Mouse (Mus musculus): ENCODE results near the gene Flt3. TPM values are rescaled to one million over a fixed set of nuclear protein-coding genes. Genes with fewer than 3 reads are reported as not detected.

The Flt3 gene
- polyA plus RNA-seq (2012; rRNA removed), result 0.32 and 0.53 TPM in 2 replicates

- no peaks in the 10 kb centered on the region for H3K4me1 ChIP-seq (ENCODE audit: control insufficient read depth, insufficient read depth, insufficient read length, low read length)
- H3K36me3 ChIP-seq (ENCODE audit: control insufficient read depth, insufficient read depth, low read length), result no peaks in the 10 kb centered on the region
- no peak within 1 kb of the TSS for H3K27ac ChIP-seq (ENCODE audit: insufficient read depth, low read depth, low read length)
- 2% methylated on average over 56 of the region's 56 CpGs for WGBS
- peaks cover 24% of the 10 kb centered on the region for H3K27me3 ChIP-seq (ENCODE audit: control insufficient read depth, insufficient read depth, low read length)
- no peak for TF ChIP-seq POLR2A (IDR thresholded peaks at IDR 0.05; ENCODE audit: low read depth, low read length)
- no peak for TF ChIP-seq CTCF (IDR thresholded peaks at IDR 0.05; ENCODE audit: extremely low read depth, insufficient read length, insufficient replicate concordance, low read depth, low read length)
- H3K4me3 ChIP-seq (ENCODE audit: low read depth, low read length), result peak within 1 kb of the TSS; percentile 37
Observed at GRCm38 (mm10) chr5:147399843-147400504, at the start of gene Flt3. Gene Flt3, minus strand, starts transcription at chr5:147400489.

GRCm38 (mm10) chr5:147448933-147449332 is 48.6 kb upstream of the Flt3 start:
- H3K4me1 ChIP-seq (ENCODE audit: control insufficient read depth, insufficient read depth, insufficient read length, low read length), result peaks cover 8% of the 10 kb centered on the region; the same call in 1 of the 2 replicates
- no peak overlapping the region for H3K27ac ChIP-seq (ENCODE audit: insufficient read depth, low read depth, low read length)
- WGBS, result 70% methylated on average over 4 of the region's 4 CpGs
- no peaks in the 10 kb centered on the region for H3K27me3 ChIP-seq (ENCODE audit: control insufficient read depth, insufficient read depth, low read length)
- peaks cover 8% of the 10 kb centered on the region for H3K36me3 ChIP-seq (ENCODE audit: control insufficient read depth, insufficient read depth, low read length)
- no peak overlapping the region for H3K4me3 ChIP-seq (ENCODE audit: low read depth, low read length)
- TF ChIP-seq POLR2A (IDR thresholded peaks at IDR 0.05; ENCODE audit: low read depth, low read length), result no peak

- Histone ChIP-seq H3K27me3 (ENCODE audit: control insufficient read depth, insufficient read depth, low read length) (no peaks in the 10 kb centered on the region), H3K27ac (ENCODE audit: insufficient read depth, low read depth, low read length) (no peak overlapping the region), H3K4me1 (ENCODE audit: control insufficient read depth, insufficient read depth, insufficient read length, low read length) (peaks cover 8% of the 10 kb centered on the region; the same call in 1 of the 2 replicates), H3K36me3 (ENCODE audit: control insufficient read depth, insufficient read depth, low read length) (peaks cover 7% of the 10 kb centered on the region), H3K4me3 (ENCODE audit: low read depth, low read length) (no peak overlapping the region)
- WGBS, result 31% methylated on average over 4 of the region's 4 CpGs
- no peak for TF ChIP-seq CTCF (IDR thresholded peaks at IDR 0.05; ENCODE audit: extremely low read depth, insufficient read length, insufficient replicate concordance, low read depth, low read length)
- TF ChIP-seq POLR2A (IDR thresholded peaks at IDR 0.05; ENCODE audit: low read depth, low read length), result no peak
Observed at GRCm38 (mm10) chr5:147448526-147448925, 48.2 kb upstream of the Flt3 start.

- Histone ChIP-seq H3K27me3 (ENCODE audit: control insufficient read depth, insufficient read depth, low read length) (no peaks in the 10 kb centered on the region), H3K36me3 (ENCODE audit: control insufficient read depth, insufficient read depth, low read length) (no peaks in the 10 kb centered on the region), H3K4me1 (ENCODE audit: control insufficient read depth, insufficient read depth, insufficient read length, low read length) (peaks cover 10% of the 10 kb centered on the region; the same call in 1 of the 2 replicates), H3K4me3 (ENCODE audit: low read depth, low read length) (no peak overlapping the region), H3K27ac (ENCODE audit: insufficient read depth, low read depth, low read length) (no peak overlapping the region)
- TF ChIP-seq CTCF (IDR thresholded peaks at IDR 0.05; ENCODE audit: extremely low read depth, insufficient read length, insufficient replicate concordance, low read depth, low read length) (no peak), POLR2A (IDR thresholded peaks at IDR 0.05; ENCODE audit: low read depth, low read length) (no peak)
- WGBS, result 90% methylated on average over 4 of the region's 4 CpGs
Observed at GRCm38 (mm10) chr5:147445252-147445651, 45.0 kb upstream of the Flt3 start.

GRCm38 (mm10) chr5:147444757-147445156 is 44.5 kb upstream of the Flt3 start:
- Histone ChIP-seq H3K4me1 (ENCODE audit: control insufficient read depth, insufficient read depth, insufficient read length, low read length) (peaks cover 10% of the 10 kb centered on the region; the same call in 1 of the 2 replicates), H3K27ac (ENCODE audit: insufficient read depth, low read depth, low read length) (no peak overlapping the region), H3K36me3 (ENCODE audit: control insufficient read depth, insufficient read depth, low read length) (no peaks in the 10 kb centered on the region), H3K4me3 (ENCODE audit: low read depth, low read length) (no peak overlapping the region), H3K27me3 (ENCODE audit: control insufficient read depth, insufficient read depth, low read length) (no peaks in the 10 kb centered on the region)
- no peak for TF ChIP-seq CTCF (IDR thresholded peaks at IDR 0.05; ENCODE audit: extremely low read depth, insufficient read length, insufficient replicate concordance, low read depth, low read length)
- TF ChIP-seq POLR2A (IDR thresholded peaks at IDR 0.05; ENCODE audit: low read depth, low read length), result no peak
- 52% methylated on average over 2 of the region's 2 CpGs for WGBS

- H3K27ac ChIP-seq (ENCODE audit: insufficient read depth, low read depth, low read length), result no peak overlapping the region
- 51% methylated on average over 6 of the region's 6 CpGs for WGBS
- H3K36me3 ChIP-seq (ENCODE audit: control insufficient read depth, insufficient read depth, low read length), result no peaks in the 10 kb centered on the region
- TF ChIP-seq CTCF (IDR thresholded peaks at IDR 0.05; ENCODE audit: extremely low read depth, insufficient read length, insufficient replicate concordance, low read depth, low read length) (no peak), POLR2A (IDR thresholded peaks at IDR 0.05; ENCODE audit: low read depth, low read length) (no peak)
- H3K4me1 ChIP-seq (ENCODE audit: control insufficient read depth, insufficient read depth, insufficient read length, low read length), result peaks cover 7% of the 10 kb centered on the region; the same call in 1 of the 2 replicates
- no peaks in the 10 kb centered on the region for H3K27me3 ChIP-seq (ENCODE audit: control insufficient read depth, insufficient read depth, low read length)
- no peak overlapping the region for H3K4me3 ChIP-seq (ENCODE audit: low read depth, low read length)
Observed at GRCm38 (mm10) chr5:147444298-147444697, 44.0 kb upstream of the Flt3 start.

GRCm38 (mm10) chr5:147442741-147443140 is 42.5 kb upstream of the Flt3 start:
- no peak overlapping the region for H3K27ac ChIP-seq (ENCODE audit: insufficient read depth, low read depth, low read length)
- H3K27me3 ChIP-seq (ENCODE audit: control insufficient read depth, insufficient read depth, low read length), result no peaks in the 10 kb centered on the region
- no peaks in the 10 kb centered on the region for H3K36me3 ChIP-seq (ENCODE audit: control insufficient read depth, insufficient read depth, low read length)
- 73% methylated on average over 4 of the region's 4 CpGs for whole genome bisulfite sequencing
- TF ChIP-seq CTCF (IDR thresholded peaks at IDR 0.05; ENCODE audit: extremely low read depth, insufficient read length, insufficient replicate concordance, low read depth, low read length), result no peak
- TF ChIP-seq POLR2A (IDR thresholded peaks at IDR 0.05; ENCODE audit: low read depth, low read length), result no peak
- no peak overlapping the region for H3K4me3 ChIP-seq (ENCODE audit: low read depth, low read length)
- H3K4me1 ChIP-seq (ENCODE audit: control insufficient read depth, insufficient read depth, insufficient read length, low read length), result peaks cover 7% of the 10 kb centered on the region; the same call in 1 of the 2 replicates
